Mouse (Mus musculus) limb, embryonic 11.5 days (tissue): ENCODE measurements at regions not wholly inside any gene's neighbourhood (a gene's known extent, or its start where the extent isn't known, plus 50 kb on each side); places are given as distances from the start of the nearest gene placed in this dataset.
A peak's percentile ranks its signal among the peaks of the same experiment; 100 is the strongest.

Source experiments
- ATAC-seq: fragments of 200-750 bp; cut with Nextera tagmentation; 2 replicates; pipeline ENCODE4 v1.8.0; 2017; ENCODE audit warnings: low read depth; ENCODE audit not compliant: insufficient number of reproducible peaks, low FRiP score, low TSS enrichment
- DNase-seq: peaks from one replicate; pipeline ENCODE4 v3.0.0-alpha.2; 2015; ENCODE audit warnings: low spot score
- H3K27ac ChIP-seq: fragments of 300-500 bp; sonication (generic); replicated peaks from 2 replicates; pipeline ENCODE4 v1.5.1; 2014; ENCODE audit warnings: low read depth, mild to moderate bottlenecking, low read length
- H3K27me3 ChIP-seq: fragments of 300-500 bp; sonication (generic); 2 replicates; pipeline ENCODE4 v1.6.1; 2014; ENCODE audit warnings: mild to moderate bottlenecking, low read length, mixed read lengths; ENCODE audit not compliant: control insufficient read depth, insufficient read depth
- H3K36me3 ChIP-seq: fragments of 300-500 bp; sonication (generic); 2 replicates; pipeline ENCODE4 v1.6.1; 2014; ENCODE audit warnings: mild to moderate bottlenecking, low read length, moderate library complexity, mixed read lengths; ENCODE audit not compliant: control insufficient read depth, insufficient read depth
- H3K4me1 ChIP-seq: fragments of 300-500 bp; sonication (generic); 2 replicates; pipeline ENCODE4 v1.6.1; 2014; ENCODE audit warnings: low read length, mixed read lengths; ENCODE audit not compliant: control insufficient read depth, insufficient read depth
- H3K4me2 ChIP-seq: fragments of 300-500 bp; sonication (generic); 2 replicates; pipeline ENCODE4 v1.6.1; 2014; ENCODE audit warnings: low read depth, mild to moderate bottlenecking, moderate library complexity; ENCODE audit not compliant: severe bottlenecking
- H3K4me3 ChIP-seq: fragments of 300-500 bp; sonication (generic); 2 replicates; pipeline ENCODE4 v1.5.1; 2014; ENCODE audit warnings: low read depth, low read length
- H3K9ac ChIP-seq: fragments of 300-500 bp; sonication (generic); 2 replicates; pipeline ENCODE4 v1.6.1; 2014; ENCODE audit warnings: mild to moderate bottlenecking, low read length
- H3K9me3 ChIP-seq: fragments of 300-500 bp; sonication (generic); 2 replicates; pipeline ENCODE4 v1.6.1; 2016; ENCODE audit warnings: low read length; ENCODE audit not compliant: control insufficient read depth
- WGBS: fragments of 180-500 bp; shearing (Covaris S2); extraction: QIAGEN DNeasy Blood & Tissue Kit; methylation state at CpG from one replicate; pipeline ENCODE4 v1.1.7; 2014; 5-methylcytosine and 5-hydroxymethylcytosine counted together

DNA sequence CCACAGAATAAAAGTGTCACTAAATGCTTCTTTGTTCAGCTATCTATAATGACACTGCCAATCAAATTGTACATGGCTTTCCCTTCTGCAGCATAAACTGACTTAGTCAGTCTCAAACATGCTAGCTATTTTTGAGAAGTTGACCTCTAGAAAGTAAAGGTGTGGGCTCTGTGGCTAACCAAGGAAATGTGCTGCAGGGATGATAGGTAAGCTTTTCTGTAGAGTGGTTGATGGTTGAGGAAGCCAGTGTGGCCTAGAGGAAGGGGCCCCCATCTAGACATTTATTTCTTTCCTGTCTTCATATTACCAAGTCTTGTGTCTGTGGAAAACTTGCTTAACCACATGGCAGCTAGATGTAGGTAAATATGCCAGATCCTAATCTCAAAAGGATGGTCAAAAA, 483.4 kb downstream of the Car8 start:
- no peaks in the 10 kb centered on the region for H3K9me3 ChIP-seq
- no peak overlapping the region for H3K27ac ChIP-seq
- H3K36me3 ChIP-seq, result no peaks in the 10 kb centered on the region
- H3K4me2 ChIP-seq, result no peak overlapping the region
- ATAC-seq (no peak), DNase-seq (no peak)
- H3K4me3 ChIP-seq, result no peak overlapping the region
- no peak overlapping the region for H3K9ac ChIP-seq
- H3K4me1 ChIP-seq, result no peaks in the 10 kb centered on the region
- no peaks in the 10 kb centered on the region for H3K27me3 ChIP-seq

DNA sequence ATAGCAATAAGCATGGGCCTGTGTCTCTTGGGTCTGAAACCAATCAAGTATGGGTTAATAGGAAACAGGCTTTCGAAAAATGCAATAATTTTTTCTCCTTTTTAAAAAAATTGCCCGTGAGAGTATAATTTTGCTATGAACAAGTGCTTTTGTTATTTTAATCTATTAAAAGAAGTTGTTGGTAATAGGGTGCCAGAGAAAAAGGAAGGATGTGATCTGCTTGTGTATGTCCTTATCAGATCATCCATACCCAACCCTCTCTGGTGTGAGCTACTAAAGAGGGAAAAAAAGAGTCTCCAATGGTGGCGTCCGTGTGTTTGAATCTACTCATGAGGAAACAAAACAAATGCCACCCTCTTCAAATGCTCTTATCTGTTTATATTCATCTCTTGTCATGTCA, 484.9 kb downstream of the Car8 start:
- H3K4me2 ChIP-seq, result no peak overlapping the region
- H3K27ac ChIP-seq, result no peak overlapping the region
- WGBS, result 78% methylated on average over 4 of the region's 4 CpGs
- DNase-seq (no peak), ATAC-seq (no peak)
- no peaks in the 10 kb centered on the region for H3K9me3 ChIP-seq
- no peaks in the 10 kb centered on the region for H3K27me3 ChIP-seq
- no peaks in the 10 kb centered on the region for H3K36me3 ChIP-seq
- H3K9ac ChIP-seq, result no peak overlapping the region
- no peak overlapping the region for H3K4me3 ChIP-seq
- no peaks in the 10 kb centered on the region for H3K4me1 ChIP-seq

DNA sequence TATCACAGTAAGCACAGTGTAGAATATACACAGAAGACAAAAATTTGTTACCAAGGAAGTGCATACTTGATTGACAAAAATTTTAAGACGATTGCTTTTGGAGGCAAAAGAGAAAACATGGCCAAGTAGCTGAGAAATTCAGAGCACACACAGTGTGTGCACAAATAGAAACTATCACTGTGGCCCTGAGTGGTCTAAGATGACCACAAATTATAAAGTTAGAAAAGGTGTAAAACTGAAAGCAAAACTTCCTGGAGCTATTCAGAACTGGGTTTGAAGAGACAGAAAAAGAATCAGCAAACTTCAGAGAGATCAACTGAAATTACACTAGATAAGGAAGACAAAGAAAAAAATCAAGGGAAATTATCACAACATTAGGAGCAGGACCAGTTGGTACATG, 487.6 kb downstream of the Car8 start:
- no peak overlapping the region for H3K27ac ChIP-seq
- WGBS, result 77% methylated on average over 1 of the region's 1 CpGs
- H3K27me3 ChIP-seq, result no peaks in the 10 kb centered on the region
- no peaks in the 10 kb centered on the region for H3K36me3 ChIP-seq
- ATAC-seq (no peak), DNase-seq (no peak)
- no peak overlapping the region for H3K4me3 ChIP-seq
- H3K9me3 ChIP-seq, result no peaks in the 10 kb centered on the region
- no peak overlapping the region for H3K9ac ChIP-seq
- no peak overlapping the region for H3K4me2 ChIP-seq
- H3K4me1 ChIP-seq, result no peaks in the 10 kb centered on the region

DNA sequence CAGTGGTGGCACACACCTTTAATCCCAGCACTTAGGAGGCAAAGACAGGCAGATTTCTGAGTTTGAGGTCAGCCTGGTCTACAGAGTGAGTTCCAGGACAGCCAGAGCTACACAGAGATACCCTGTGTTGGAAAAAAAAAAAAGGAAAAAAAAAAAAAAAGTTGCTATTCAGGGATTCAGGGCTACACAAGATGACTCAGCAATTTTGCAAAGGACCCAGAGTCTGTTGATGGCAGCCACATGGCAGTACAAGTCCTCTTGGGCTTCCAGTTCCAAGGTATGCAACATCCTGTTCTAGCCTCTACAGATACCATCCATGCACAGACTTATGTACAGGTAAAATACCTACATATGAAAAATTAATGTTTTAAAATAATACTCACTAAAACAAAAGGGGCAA, 515.9 kb downstream of the Car8 start:
- Histone ChIP-seq H3K36me3 (no peaks in the 10 kb centered on the region), H3K27me3 (no peaks in the 10 kb centered on the region), H3K4me1 (no peaks in the 10 kb centered on the region), H3K9me3 (no peaks in the 10 kb centered on the region), H3K4me2 (no peak overlapping the region), H3K9ac (no peak overlapping the region), H3K27ac (no peak overlapping the region), H3K4me3 (no peak overlapping the region)
- DNase-seq (no peak), ATAC-seq (no peak)

DNA sequence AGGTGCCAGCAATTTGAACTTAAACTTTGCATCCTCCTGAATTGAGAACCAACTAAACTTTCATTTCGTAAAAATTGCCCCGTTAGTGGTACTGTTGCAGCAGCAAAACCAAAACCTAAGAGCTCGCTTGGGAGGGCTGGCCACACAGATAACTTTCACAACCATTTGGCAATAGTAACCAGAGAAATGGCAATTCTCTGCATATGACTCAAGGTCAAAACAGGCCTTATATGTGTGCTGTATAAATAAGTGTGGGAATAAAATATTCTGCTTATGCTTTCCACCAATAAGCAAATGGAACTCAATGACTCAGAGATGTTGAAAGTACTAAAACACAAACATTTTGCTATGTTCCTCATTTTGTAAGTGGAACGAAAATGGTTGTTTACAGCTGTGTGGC, 550.3 kb downstream of the Car8 start:
- H3K36me3 ChIP-seq, result no peaks in the 10 kb centered on the region
- no peak overlapping the region for H3K4me3 ChIP-seq
- H3K9ac ChIP-seq, result no peak overlapping the region
- no peaks in the 10 kb centered on the region for H3K9me3 ChIP-seq
- no peak overlapping the region for H3K27ac ChIP-seq
- no peaks in the 10 kb centered on the region for H3K27me3 ChIP-seq
- no peak overlapping the region for H3K4me2 ChIP-seq
- 89% methylated on average over 4 of the region's 4 CpGs for WGBS
- no peak for DNase-seq
- ATAC-seq, result no peak
- no peaks in the 10 kb centered on the region for H3K4me1 ChIP-seq

DNA sequence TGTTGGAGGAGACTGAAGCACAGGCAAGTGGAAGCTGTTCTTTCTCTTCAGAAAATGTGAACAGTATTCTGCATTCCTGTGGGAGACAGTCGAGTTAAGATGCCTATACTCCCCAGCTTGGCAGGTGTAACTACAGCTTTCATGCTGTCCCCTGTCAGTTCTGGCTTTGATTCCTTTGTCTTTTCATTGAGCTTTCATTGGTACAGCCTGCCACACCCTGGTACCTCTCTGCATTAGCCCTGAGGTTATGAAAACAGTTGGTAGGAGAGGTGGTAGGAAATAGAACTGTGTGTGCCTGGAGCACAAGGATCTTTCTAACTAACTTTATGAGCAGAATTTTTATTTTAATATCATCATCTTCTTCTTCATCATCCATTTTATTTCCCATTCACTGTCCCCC, 551.6 kb downstream of the Car8 start:
- ATAC-seq (no peak), DNase-seq (no peak)
- Histone ChIP-seq H3K9me3 (no peaks in the 10 kb centered on the region), H3K27me3 (no peaks in the 10 kb centered on the region), H3K27ac (no peak overlapping the region), H3K9ac (no peak overlapping the region), H3K4me1 (no peaks in the 10 kb centered on the region), H3K36me3 (no peaks in the 10 kb centered on the region), H3K4me2 (no peak overlapping the region), H3K4me3 (no peak overlapping the region)
- WGBS, result 87% methylated on average over 1 of the region's 1 CpGs

DNA sequence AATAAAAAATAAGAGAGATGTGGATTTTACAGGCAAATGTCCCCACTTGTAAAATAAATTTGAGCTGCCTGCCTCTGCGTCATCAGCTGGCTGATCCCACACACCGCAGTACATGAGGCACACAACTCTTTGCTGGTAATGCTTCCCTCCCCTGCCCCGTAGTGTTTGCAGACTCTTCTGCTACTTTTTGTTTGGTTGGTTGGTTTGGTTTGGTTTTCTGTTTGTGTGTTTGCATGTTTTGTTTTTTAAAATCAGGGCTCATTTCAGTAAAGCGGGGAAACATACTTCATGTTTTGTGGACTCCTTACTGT, 568.1 kb downstream of the Car8 start:
- Histone ChIP-seq H3K27ac (no peak overlapping the region), H3K27me3 (no peaks in the 10 kb centered on the region), H3K9ac (no peak overlapping the region), H3K4me1 (no peaks in the 10 kb centered on the region), H3K4me2 (no peak overlapping the region), H3K4me3 (no peak overlapping the region), H3K36me3 (no peaks in the 10 kb centered on the region), H3K9me3 (no peaks in the 10 kb centered on the region)
- 93% methylated on average over 4 of the region's 4 CpGs for WGBS
- DNase-seq (no peak), ATAC-seq (no peak)

DNA sequence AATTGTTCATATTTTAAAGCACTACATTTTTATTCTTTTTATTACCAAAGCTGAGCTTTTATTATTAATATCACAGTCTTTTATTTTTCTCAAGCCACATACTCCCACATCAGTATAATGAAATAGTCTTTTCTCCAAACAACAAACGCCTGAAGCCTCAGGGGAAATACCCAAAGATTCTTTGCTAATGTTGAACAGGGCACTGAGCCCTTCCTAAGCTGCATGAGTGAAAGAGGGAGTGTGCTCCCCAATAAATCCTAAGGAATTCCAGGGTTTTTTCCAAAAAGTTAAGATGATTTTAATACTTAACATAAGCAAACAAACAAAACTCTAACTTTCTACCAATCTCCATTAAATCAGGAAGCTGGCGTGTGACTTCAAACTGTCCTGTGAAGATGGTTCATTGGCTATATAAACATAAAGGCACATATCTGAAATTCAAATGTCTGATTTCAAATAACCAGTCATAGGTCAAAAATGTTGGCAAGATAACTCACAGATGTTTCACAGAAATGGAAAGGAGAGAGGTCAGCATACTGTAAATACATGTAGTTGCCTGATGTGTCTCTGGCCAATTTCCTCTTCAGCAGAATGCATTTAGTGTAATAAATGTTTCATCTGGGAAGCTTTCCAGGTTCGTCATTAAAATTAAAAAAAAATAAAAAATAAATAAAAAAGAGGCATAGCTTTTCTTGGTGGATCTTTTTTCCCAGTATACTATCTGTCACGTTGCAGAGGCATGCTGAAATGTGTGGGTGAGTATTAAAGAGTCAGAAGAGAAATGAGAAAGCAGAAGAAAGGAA, 568.6 kb downstream of the Car8 start:
- Histone ChIP-seq H3K4me2 (no peak overlapping the region), H3K9me3 (no peaks in the 10 kb centered on the region), H3K27ac (no peak overlapping the region), H3K4me1 (no peaks in the 10 kb centered on the region), H3K9ac (no peak overlapping the region), H3K36me3 (no peaks in the 10 kb centered on the region), H3K4me3 (no peak overlapping the region), H3K27me3 (no peaks in the 10 kb centered on the region)
- DNase-seq (no peak), ATAC-seq (no peak)
- WGBS, result 76% methylated on average over 4 of the region's 4 CpGs

DNA sequence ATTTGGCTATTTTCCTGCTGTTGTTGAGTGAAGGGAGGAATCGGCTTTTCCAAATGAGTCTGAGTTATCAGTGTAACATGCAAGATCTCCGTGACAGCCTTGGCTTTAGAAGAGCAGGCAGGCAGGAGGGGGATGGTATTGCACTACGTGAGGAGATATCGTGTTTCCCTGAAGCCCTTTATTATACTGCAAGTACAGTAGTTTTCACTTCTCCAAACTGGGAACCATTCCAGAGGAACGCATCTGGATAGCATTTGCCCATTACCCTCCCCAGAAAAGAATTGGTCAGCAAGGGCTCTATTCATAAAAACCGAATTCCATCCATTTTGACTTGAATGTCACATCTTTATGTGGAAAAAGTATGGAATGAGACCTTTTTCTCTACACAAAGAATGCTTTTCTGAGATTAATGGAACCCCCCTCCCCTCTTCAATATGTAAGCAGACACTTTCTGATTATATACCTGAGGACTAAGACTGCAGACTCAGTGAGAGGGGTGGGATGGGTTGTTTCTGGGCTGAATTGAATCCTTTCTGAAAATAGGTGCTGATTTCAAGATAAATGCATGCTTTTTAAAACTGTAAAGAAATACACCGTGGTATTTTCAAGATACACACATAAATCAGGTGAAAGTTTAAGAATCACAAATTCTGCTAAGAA, 571.8 kb downstream of the Car8 start:
- Histone ChIP-seq H3K4me1 (no peaks in the 10 kb centered on the region), H3K4me2 (no peak overlapping the region), H3K27me3 (no peaks in the 10 kb centered on the region), H3K27ac (no peak overlapping the region), H3K9ac (no peak overlapping the region), H3K9me3 (no peaks in the 10 kb centered on the region), H3K36me3 (no peaks in the 10 kb centered on the region), H3K4me3 (no peak overlapping the region)
- DNase-seq, result peak; percentile 23
- peak; percentile 73; the same call in 1 of the 2 replicates for ATAC-seq
- WGBS, result 71% methylated on average over 7 of the region's 7 CpGs
